ENCODE assay signal across 8 mouse cellular contexts in the genomic region with DNA sequence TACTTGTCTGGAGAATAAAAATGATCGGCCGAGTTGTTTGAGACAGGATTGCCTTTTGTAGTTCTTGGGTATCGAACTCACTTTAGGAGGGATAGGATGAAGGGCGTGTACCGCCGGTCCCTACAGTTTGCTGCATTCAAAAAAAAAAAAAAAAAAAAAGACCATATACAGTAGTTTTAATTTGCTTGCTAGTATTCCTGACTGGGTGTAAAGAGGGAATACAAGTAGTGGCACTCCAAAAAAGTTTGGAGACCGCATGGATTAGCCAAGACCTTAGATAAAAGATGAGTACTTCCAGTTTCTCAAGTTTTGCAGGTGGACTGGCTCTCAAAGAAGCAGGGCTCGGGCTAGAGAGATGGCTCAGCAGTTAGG. TPM values are rescaled to one million over a fixed set of nuclear protein-coding genes. Genes with fewer than 3 reads are reported as not detected.
DNase-seq lines count a peak whose midpoint lies in the region; ATAC-seq and TF ChIP-seq lines count a peak whose summit lies in the region.

No protein-coding gene starts in this region.

- H3K4me2 ChIP-seq in forebrain, postnatal 0 days (ENCODE audit: low read depth) = peak overlapping the region; percentile 82
- H3K4me2 ChIP-seq in liver, embryonic 16.5 days (ENCODE audit: low read depth, low read length) = peak overlapping the region; percentile 64

- H3K9me3 ChIP-seq in heart, embryonic 10.5 days = no peaks in the 10 kb centered on the region
- H3K9me3 ChIP-seq in E14TG2a.4 (ENCODE audit: low read length) = no peaks in the 10 kb centered on the region
- H3K9me3 ChIP-seq in forebrain, postnatal 0 days (ENCODE audit: low read length) = no peaks in the 10 kb centered on the region
- no peaks in the 10 kb centered on the region for H3K9me3 ChIP-seq in liver, embryonic 16.5 days (replicated peaks; ENCODE audit: control insufficient read depth, low read length)

- no peaks in the 10 kb centered on the region for H3K27me3 ChIP-seq in heart, embryonic 10.5 days (ENCODE audit: insufficient read depth, poor library complexity, severe bottlenecking)
- H3K27me3 ChIP-seq in E14TG2a.4 (ENCODE audit: insufficient read depth, low read length) = no peaks in the 10 kb centered on the region
- no peaks in the 10 kb centered on the region for H3K27me3 ChIP-seq in forebrain, postnatal 0 days (ENCODE audit: insufficient read depth, low read length)
- H3K27me3 ChIP-seq in liver, embryonic 16.5 days (ENCODE audit: control insufficient read depth, insufficient read depth, low read depth, low read length) = no peaks in the 10 kb centered on the region

- ATAC-seq in forebrain, postnatal 0 days = no peak
- ATAC-seq in liver, embryonic 16.5 days (ENCODE audit: low read depth) = no peak

- peak overlapping the region; percentile 95 for H3K27ac ChIP-seq in heart, embryonic 10.5 days
- no peak overlapping the region for H3K27ac ChIP-seq in forebrain, postnatal 0 days (ENCODE audit: low read depth, low read length)
- H3K27ac ChIP-seq in liver, embryonic 16.5 days (ENCODE audit: low read length) = peak overlapping the region; percentile 91

- H3K36me3 ChIP-seq in heart, embryonic 10.5 days = peaks cover 42% of the 10 kb centered on the region
- H3K36me3 ChIP-seq in E14TG2a.4 (ENCODE audit: insufficient read depth, low read length) = peaks cover 45% of the 10 kb centered on the region
- peaks cover 26% of the 10 kb centered on the region for H3K36me3 ChIP-seq in forebrain, postnatal 0 days (ENCODE audit: insufficient read depth)
- H3K36me3 ChIP-seq in liver, embryonic 16.5 days (ENCODE audit: control insufficient read depth, insufficient read depth) = peaks cover 34% of the 10 kb centered on the region

- H3K4me1 ChIP-seq in heart, embryonic 10.5 days = peaks cover 11% of the 10 kb centered on the region
- H3K4me1 ChIP-seq in E14TG2a.4 (replicated peaks; ENCODE audit: low read depth, low read length) = peaks cover 68% of the 10 kb centered on the region
- H3K4me1 ChIP-seq in forebrain, postnatal 0 days (ENCODE audit: insufficient read depth) = peaks cover 7% of the 10 kb centered on the region
- peaks cover 21% of the 10 kb centered on the region for H3K4me1 ChIP-seq in liver, embryonic 16.5 days (ENCODE audit: control insufficient read depth, low read depth, low read length)

- TF ChIP-seq CTCF in E14TG2a.4 (conservative IDR thresholded peaks at IDR 0.05; ENCODE audit: low read length) = no peak
- no peak for TF ChIP-seq CTCF in forebrain, postnatal 0 days (IDR thresholded peaks at IDR 0.05; ENCODE audit: low read depth)

- no peak for DNase-seq in heart, embryonic 10.5 days (ENCODE audit: low spot score)
- no peak for DNase-seq in heart, adult 8-10 months (ENCODE audit: low spot score)
- DNase-seq in forebrain, postnatal 0 days = no peak
- DNase-seq in right cerebral cortex, postnatal 25 days = no peak
- DNase-seq in left cerebral cortex, adult 9 months (ENCODE audit: low spot score in 2 of 2) = no peak
- DNase-seq in gastrocnemius, adult 18-20 months (ENCODE audit: low spot score) = no peak

- peak overlapping the region; percentile 97 for H3K4me3 ChIP-seq in heart, embryonic 10.5 days
- peak overlapping the region; percentile 98 for H3K4me3 ChIP-seq in E14TG2a.4 (replicated peaks; ENCODE audit: low read length)
- peak overlapping the region; percentile 76 for H3K4me3 ChIP-seq in forebrain, postnatal 0 days (ENCODE audit: low read depth, low read length)
- H3K4me3 ChIP-seq in liver, embryonic 16.5 days (ENCODE audit: low read depth, low read length) = peak overlapping the region; percentile 96

- 12% methylated on average over 8 of the region's 8 CpGs for WGBS in heart, embryonic 10.5 days
- WGBS in forebrain, postnatal 0 days = 12% methylated on average over 8 of the region's 8 CpGs
- 2% methylated on average over 8 of the region's 8 CpGs for WGBS in liver, embryonic 16.5 days (ENCODE audit: insufficient replicate concordance)

- peak overlapping the region; percentile 66 for H3K9ac ChIP-seq in forebrain, postnatal 0 days
- H3K9ac ChIP-seq in liver, embryonic 16.5 days (ENCODE audit: low read depth, low read length) = peak overlapping the region; percentile 91

RNA-seq across cellular contexts. Expression of gene Tmed2, which starts 1.1 kb away (rescaled TPM):
- 523 and 570 TPM in 2 replicates for polyA plus RNA-seq in heart, embryonic 10.5 days (2016; fragmentation: Nextera tagmentation; extraction: Ambion mirVana)
- total RNA-seq in heart, adult 8-10 months (2022) = 100 to 1,000 TPM; 164 to 190 (median 179) TPM
- 279 and 319 TPM in 2 replicates for total RNA-seq in forebrain, postnatal 0 days (2014; rRNA removed)
- polyA plus RNA-seq in forebrain, postnatal 0 days (2015; fragmentation: Nextera tagmentation; extraction: Ambion mirVana) = 354 and 380 TPM in 2 replicates
- 282 and 309 TPM in 2 replicates for polyA plus RNA-seq in liver, embryonic 16.5 days (2015; fragmentation: Nextera tagmentation; extraction: Ambion mirVana)
- total RNA-seq in gastrocnemius, adult 18-20 months (2021) = 100 to 1,000 TPM; 145 to 151 TPM

RNA-seq across cellular contexts. Expression of gene Rilpl1, which starts 10.4 kb away (rescaled TPM):
- 22.7 and 25.5 TPM in 2 replicates for polyA plus RNA-seq in heart, embryonic 10.5 days (2016; fragmentation: Nextera tagmentation; extraction: Ambion mirVana)
- total RNA-seq in heart, adult 8-10 months (2022) = 100 to 1,000 TPM; 179 to 263 (median 215) TPM
- total RNA-seq in forebrain, postnatal 0 days (2014; rRNA removed) = 11.8 and 14.4 TPM in 2 replicates
- 9.0 and 10.0 TPM in 2 replicates for polyA plus RNA-seq in forebrain, postnatal 0 days (2015; fragmentation: Nextera tagmentation; extraction: Ambion mirVana)
- polyA plus RNA-seq in liver, embryonic 16.5 days (2015; fragmentation: Nextera tagmentation; extraction: Ambion mirVana) = 1.4 and 1.6 TPM in 2 replicates
- 100 to 1,000 TPM; 261 to 262 TPM for total RNA-seq in gastrocnemius, adult 18-20 months (2021)

RNA-seq across cellular contexts. Expression of gene Ddx55, which starts 11.1 kb away (rescaled TPM):
- 11.4 and 13.0 TPM in 2 replicates for polyA plus RNA-seq in heart, embryonic 10.5 days (2016; fragmentation: Nextera tagmentation; extraction: Ambion mirVana)
- 1 to 10 TPM; 4.2 to 6.6 (median 5.5) TPM for total RNA-seq in heart, adult 8-10 months (2022)
- total RNA-seq in forebrain, postnatal 0 days (2014; rRNA removed) = 23.2 and 24.0 TPM in 2 replicates
- 13.6 and 20.1 TPM in 2 replicates for polyA plus RNA-seq in forebrain, postnatal 0 days (2015; fragmentation: Nextera tagmentation; extraction: Ambion mirVana)
- polyA plus RNA-seq in liver, embryonic 16.5 days (2015; fragmentation: Nextera tagmentation; extraction: Ambion mirVana) = 4.6 and 4.9 TPM in 2 replicates
- 1 to 10 TPM; 4.1 to 4.2 TPM for total RNA-seq in gastrocnemius, adult 18-20 months (2021)

RNA-seq across cellular contexts. Expression of gene Eif2b1, which starts 37.3 kb away (rescaled TPM):
- 73.6 and 88.1 TPM in 2 replicates for polyA plus RNA-seq in heart, embryonic 10.5 days (2016; fragmentation: Nextera tagmentation; extraction: Ambion mirVana)
- total RNA-seq in heart, adult 8-10 months (2022) = 10 to 100 TPM; 22.3 to 29.9 (median 28.5) TPM
- total RNA-seq in forebrain, postnatal 0 days (2014; rRNA removed) = 39.9 and 55.1 TPM in 2 replicates
- 59.3 and 64.1 TPM in 2 replicates for polyA plus RNA-seq in forebrain, postnatal 0 days (2015; fragmentation: Nextera tagmentation; extraction: Ambion mirVana)
- 33.0 and 34.3 TPM in 2 replicates for polyA plus RNA-seq in liver, embryonic 16.5 days (2015; fragmentation: Nextera tagmentation; extraction: Ambion mirVana)
- total RNA-seq in gastrocnemius, adult 18-20 months (2021) = 10 to 100 TPM; 36.0 to 36.2 TPM

RNA-seq across cellular contexts. Expression of gene Gtf2h3, which starts 37.4 kb away (rescaled TPM):
- polyA plus RNA-seq in heart, embryonic 10.5 days (2016; fragmentation: Nextera tagmentation; extraction: Ambion mirVana) = 48.7 and 69.2 TPM in 2 replicates
- 10 to 100 TPM; 17.8 to 21.5 (median 20.1) TPM for total RNA-seq in heart, adult 8-10 months (2022)
- total RNA-seq in forebrain, postnatal 0 days (2014; rRNA removed) = 33.2 and 38.9 TPM in 2 replicates
- polyA plus RNA-seq in forebrain, postnatal 0 days (2015; fragmentation: Nextera tagmentation; extraction: Ambion mirVana) = 26.1 and 35.0 TPM in 2 replicates
- 17.7 and 17.8 TPM in 2 replicates for polyA plus RNA-seq in liver, embryonic 16.5 days (2015; fragmentation: Nextera tagmentation; extraction: Ambion mirVana)
- total RNA-seq in gastrocnemius, adult 18-20 months (2021) = 10 to 100 TPM; 17.0 to 18.1 TPM

Comparison
In these comparisons a context has a peak if more than half of its experiments do, and no peak if none do; other contexts are left out.
1. RNA of gene Rilpl1, which starts 10.4 kb away (total RNA-seq): 261 to 262 TPM in gastrocnemius, adult 18-20 months and 179 to 263 TPM in heart, adult 8-10 months; 11.8 to 14.4 TPM in forebrain, postnatal 0 days; every median in the first group is over 10 times any median in the second.
2. Peak in every context shown above with its lines, with median percentiles within 50 percentile points of each other: H3K4me3 ChIP-seq.